Mouse (Mus musculus) liver, embryonic 15.5 days (tissue): ENCODE measurements around the gene Ppp6r2. TPM values are rescaled to one million over a fixed set of nuclear protein-coding genes. Genes with fewer than 3 reads are reported as not detected.
A peak's percentile ranks its signal among the peaks of the same experiment; 100 is the strongest.

Source experiments
- ATAC-seq: fragments of 200-750 bp; cut with Nextera tagmentation; 2 replicates; pipeline ENCODE4 v1.8.0; 2017; ENCODE audit warnings: moderate number of reproducible peaks, mild to moderate bottlenecking, moderate library complexity; ENCODE audit not compliant: insufficient read depth
- H3K27ac ChIP-seq: fragments of 300-500 bp; sonication (generic); replicated peaks from 2 replicates; pipeline ENCODE4 v1.5.1; 2015; ENCODE audit warnings: mild to moderate bottlenecking, inconsistent platforms
- H3K27me3 ChIP-seq: fragments of 300-500 bp; sonication (generic); 2 replicates; pipeline ENCODE4 v1.6.1; 2015; ENCODE audit warnings: mild to moderate bottlenecking, inconsistent platforms
- H3K36me3 ChIP-seq: fragments of 300-500 bp; sonication (generic); replicated peaks from 2 replicates; pipeline ENCODE4 v1.6.1; 2015; ENCODE audit warnings: moderate library complexity, mild to moderate bottlenecking, inconsistent platforms
- H3K4me1 ChIP-seq: fragments of 300-500 bp; sonication (generic); replicated peaks from 2 replicates; pipeline ENCODE4 v1.6.1; 2015; ENCODE audit warnings: inconsistent platforms
- H3K4me2 ChIP-seq: fragments of 300-500 bp; sonication (generic); 2 replicates; pipeline ENCODE4 v1.6.1; 2015; ENCODE audit warnings: moderate library complexity, mild to moderate bottlenecking, inconsistent platforms
- H3K4me3 ChIP-seq: fragments of 300-500 bp; sonication (generic); replicated peaks from 2 replicates; pipeline ENCODE4 v1.5.1; 2015; ENCODE audit warnings: mild to moderate bottlenecking, inconsistent platforms
- H3K9ac ChIP-seq: fragments of 300-500 bp; sonication (generic); 2 replicates; pipeline ENCODE4 v1.6.1; 2015; ENCODE audit warnings: moderate library complexity, mild to moderate bottlenecking, inconsistent platforms
- H3K9me3 ChIP-seq: fragments of 300-500 bp; sonication (generic); replicated peaks from 2 replicates; pipeline ENCODE4 v1.6.1; 2016; ENCODE audit warnings: inconsistent platforms
- WGBS: fragments of 180-500 bp; shearing (Covaris S2); methylation state at CpG from one replicate; pipeline ENCODE4 v1.1.7; 2015; ENCODE audit warnings: mixed read lengths; ENCODE audit not compliant: insufficient replicate concordance; 5-methylcytosine and 5-hydroxymethylcytosine counted together
- polyA plus RNA-seq: library from polyadenylated mRNA; unstranded; fragments of >200 nt; fragmentation: Nextera tagmentation; extraction: Ambion mirVana; gene quantifications from 2 replicates; pipeline ENCODE4 v1.2.1, GENCODE M21; 2015

Gene Ppp6r2
- polyA plus RNA-seq, 1 experiment from 2014 or later, result 16.3 TPM

GRCm38 (mm10) chr15:89264485-89264884 lies 53.1 kb downstream of the Ppp6r2 start:
- no peaks in the 10 kb centered on the region for H3K9me3 ChIP-seq
- peaks cover 60% of the 10 kb centered on the region for H3K36me3 ChIP-seq
- WGBS, result 82% methylated on average over 5 of the region's 5 CpGs

GRCm38 (mm10) chr15:89275497-89275896 lies 64.1 kb downstream of the Ppp6r2 start:
- Histone ChIP-seq H3K9ac (no peak overlapping the region), H3K4me3 (no peak overlapping the region), H3K27ac (no peak overlapping the region), H3K4me2 (no peak overlapping the region), H3K27me3 (no peaks in the 10 kb centered on the region), H3K9me3 (no peaks in the 10 kb centered on the region), H3K4me1 (no peaks in the 10 kb centered on the region), H3K36me3 (peaks cover 83% of the 10 kb centered on the region)
- ATAC-seq, result no peak
- 78% methylated on average over 3 of the region's 3 CpGs for WGBS

More at GRCm38 (mm10) chr15:89264485-89264884, 53.1 kb downstream of the Ppp6r2 start:
- Histone ChIP-seq H3K27ac (no peak overlapping the region), H3K4me2 (no peak overlapping the region), H3K27me3 (no peaks in the 10 kb centered on the region), H3K9ac (no peak overlapping the region), H3K4me1 (no peaks in the 10 kb centered on the region), H3K4me3 (no peak overlapping the region)
- no peak for ATAC-seq

- Histone ChIP-seq H3K27ac (no peak overlapping the region), H3K9ac (no peak overlapping the region), H3K9me3 (no peaks in the 10 kb centered on the region), H3K27me3 (no peaks in the 10 kb centered on the region), H3K36me3 (peaks cover 92% of the 10 kb centered on the region), H3K4me2 (no peak overlapping the region), H3K4me1 (no peaks in the 10 kb centered on the region), H3K4me3 (no peak overlapping the region)
- no peak for ATAC-seq
- WGBS, result 89% methylated on average over 4 of the region's 4 CpGs
These were observed 66.0 kb downstream of the Ppp6r2 start for GRCm38 (mm10) chr15:89277366-89277765.

- H3K27me3 ChIP-seq, result no peaks in the 10 kb centered on the region
- H3K9me3 ChIP-seq, result no peaks in the 10 kb centered on the region
- H3K4me3 ChIP-seq, result no peak overlapping the region
- no peak for ATAC-seq
- peaks cover 85% of the 10 kb centered on the region for H3K36me3 ChIP-seq
- H3K9ac ChIP-seq, result no peak overlapping the region
- no peak overlapping the region for H3K4me2 ChIP-seq
- H3K4me1 ChIP-seq, result peaks cover 40% of the 10 kb centered on the region
- WGBS, result 81% methylated on average over 6 of the region's 6 CpGs
- H3K27ac ChIP-seq, result no peak overlapping the region
These were observed 71.2 kb downstream of the Ppp6r2 start for GRCm38 (mm10) chr15:89282546-89282945.

- no peak for ATAC-seq
- Histone ChIP-seq H3K9ac (no peak overlapping the region), H3K27ac (peak overlapping the region; percentile 84)
These were observed 72.7 kb downstream of the Ppp6r2 start for GRCm38 (mm10) chr15:89284094-89284493.

GRCm38 (mm10) chr15:89285004-89285403 lies 73.7 kb downstream of the Ppp6r2 start:
- H3K4me2 ChIP-seq, result peak overlapping the region; percentile 69
- peak overlapping the region; percentile 84 for H3K27ac ChIP-seq
- H3K9me3 ChIP-seq, result no peaks in the 10 kb centered on the region
- H3K4me1 ChIP-seq, result peaks cover 42% of the 10 kb centered on the region
- peaks cover 85% of the 10 kb centered on the region for H3K36me3 ChIP-seq
- no peak overlapping the region for H3K9ac ChIP-seq
- H3K4me3 ChIP-seq, result no peak overlapping the region
- no peaks in the 10 kb centered on the region for H3K27me3 ChIP-seq
- peak; percentile 82 for ATAC-seq

More at GRCm38 (mm10) chr15:89284094-89284493, 72.7 kb downstream of the Ppp6r2 start:
- Histone ChIP-seq H3K27me3 (no peaks in the 10 kb centered on the region), H3K9me3 (no peaks in the 10 kb centered on the region), H3K4me3 (no peak overlapping the region), H3K36me3 (peaks cover 85% of the 10 kb centered on the region), H3K4me1 (peaks cover 42% of the 10 kb centered on the region), H3K4me2 (no peak overlapping the region)
- WGBS, result 68% methylated on average over 2 of the region's 2 CpGs

- ATAC-seq, result peak; percentile 93
- Histone ChIP-seq H3K27ac (peak overlapping the region; percentile 84), H3K9ac (peak overlapping the region; percentile 45; the same call in 1 of the 2 replicates), H3K27me3 (no peaks in the 10 kb centered on the region), H3K4me3 (peak overlapping the region; percentile 36), H3K9me3 (no peaks in the 10 kb centered on the region), H3K4me1 (peaks cover 42% of the 10 kb centered on the region), H3K4me2 (peak overlapping the region; percentile 69), H3K36me3 (peaks cover 85% of the 10 kb centered on the region)
- 39% methylated on average over 5 of the region's 5 CpGs for WGBS
These were observed 74.1 kb downstream of the Ppp6r2 start for GRCm38 (mm10) chr15:89285478-89285877.

- peak overlapping the region; percentile 36 for H3K4me3 ChIP-seq
- peak overlapping the region; percentile 84 for H3K27ac ChIP-seq
- 56% methylated on average over 7 of the region's 7 CpGs for WGBS
- 0 out of 2 replicates have a peak, but pooled peaks have one; percentile 29 for ATAC-seq
- H3K4me2 ChIP-seq, result peak overlapping the region; percentile 69
- H3K9ac ChIP-seq, result peak overlapping the region; percentile 45; the same call in 1 of the 2 replicates
- H3K9me3 ChIP-seq, result no peaks in the 10 kb centered on the region
- peaks cover 45% of the 10 kb centered on the region for H3K4me1 ChIP-seq
- H3K27me3 ChIP-seq, result no peaks in the 10 kb centered on the region
- H3K36me3 ChIP-seq, result peaks cover 84% of the 10 kb centered on the region
These were observed 74.8 kb downstream of the Ppp6r2 start for GRCm38 (mm10) chr15:89286114-89286513.

- Histone ChIP-seq H3K27ac (no peak overlapping the region), H3K4me2 (peak overlapping the region; percentile 69), H3K9me3 (no peaks in the 10 kb centered on the region), H3K27me3 (no peaks in the 10 kb centered on the region), H3K36me3 (peaks cover 81% of the 10 kb centered on the region), H3K4me1 (peaks cover 49% of the 10 kb centered on the region), H3K4me3 (peak overlapping the region; percentile 36; the same call in 1 of the 2 replicates), H3K9ac (0 out of 2 replicates have a peak overlapping the region, but pooled peaks have one; percentile 45)
- no peak for ATAC-seq
- 77% methylated on average over 5 of the region's 5 CpGs for WGBS
These were observed 75.2 kb downstream of the Ppp6r2 start for GRCm38 (mm10) chr15:89286582-89286981.

GRCm38 (mm10) chr15:89288227-89288767 lies 76.9 kb downstream of the Ppp6r2 start:
- peaks cover 61% of the 10 kb centered on the region for H3K4me1 ChIP-seq
- no peak overlapping the region for H3K4me3 ChIP-seq
- no peaks in the 10 kb centered on the region for H3K9me3 ChIP-seq
- WGBS, result 85% methylated on average over 23 of the region's 23 CpGs
- peaks cover 77% of the 10 kb centered on the region for H3K36me3 ChIP-seq
- no peak overlapping the region for H3K27ac ChIP-seq
- ATAC-seq, result no peak
- no peak overlapping the region for H3K9ac ChIP-seq
- H3K27me3 ChIP-seq, result no peaks in the 10 kb centered on the region
- H3K4me2 ChIP-seq, result no peak overlapping the region

- no peaks in the 10 kb centered on the region for H3K9me3 ChIP-seq
- no peaks in the 10 kb centered on the region for H3K27me3 ChIP-seq
- no peak overlapping the region for H3K4me3 ChIP-seq
- no peak overlapping the region for H3K27ac ChIP-seq
- peaks cover 52% of the 10 kb centered on the region for H3K4me1 ChIP-seq
- H3K36me3 ChIP-seq, result peaks cover 78% of the 10 kb centered on the region
- H3K9ac ChIP-seq, result no peak overlapping the region
- WGBS, result 87% methylated on average over 11 of the region's 11 CpGs
- H3K4me2 ChIP-seq, result no peak overlapping the region
- no peak for ATAC-seq
These were observed 78.1 kb downstream of the Ppp6r2 start for GRCm38 (mm10) chr15:89289455-89289854.

- Histone ChIP-seq H3K4me2 (no peak overlapping the region), H3K27me3 (no peaks in the 10 kb centered on the region), H3K4me3 (no peak overlapping the region), H3K4me1 (peaks cover 49% of the 10 kb centered on the region), H3K9me3 (no peaks in the 10 kb centered on the region), H3K27ac (no peak overlapping the region), H3K36me3 (peaks cover 90% of the 10 kb centered on the region), H3K9ac (no peak overlapping the region)
- WGBS, result 54% methylated on average over 3 of the region's 3 CpGs
- peak; percentile 72 for ATAC-seq
These were observed 80.2 kb downstream of the Ppp6r2 start for GRCm38 (mm10) chr15:89291521-89291920.
